Comparison of ENCODE assay signal across 8 mouse cellular contexts in the genomic region with DNA sequence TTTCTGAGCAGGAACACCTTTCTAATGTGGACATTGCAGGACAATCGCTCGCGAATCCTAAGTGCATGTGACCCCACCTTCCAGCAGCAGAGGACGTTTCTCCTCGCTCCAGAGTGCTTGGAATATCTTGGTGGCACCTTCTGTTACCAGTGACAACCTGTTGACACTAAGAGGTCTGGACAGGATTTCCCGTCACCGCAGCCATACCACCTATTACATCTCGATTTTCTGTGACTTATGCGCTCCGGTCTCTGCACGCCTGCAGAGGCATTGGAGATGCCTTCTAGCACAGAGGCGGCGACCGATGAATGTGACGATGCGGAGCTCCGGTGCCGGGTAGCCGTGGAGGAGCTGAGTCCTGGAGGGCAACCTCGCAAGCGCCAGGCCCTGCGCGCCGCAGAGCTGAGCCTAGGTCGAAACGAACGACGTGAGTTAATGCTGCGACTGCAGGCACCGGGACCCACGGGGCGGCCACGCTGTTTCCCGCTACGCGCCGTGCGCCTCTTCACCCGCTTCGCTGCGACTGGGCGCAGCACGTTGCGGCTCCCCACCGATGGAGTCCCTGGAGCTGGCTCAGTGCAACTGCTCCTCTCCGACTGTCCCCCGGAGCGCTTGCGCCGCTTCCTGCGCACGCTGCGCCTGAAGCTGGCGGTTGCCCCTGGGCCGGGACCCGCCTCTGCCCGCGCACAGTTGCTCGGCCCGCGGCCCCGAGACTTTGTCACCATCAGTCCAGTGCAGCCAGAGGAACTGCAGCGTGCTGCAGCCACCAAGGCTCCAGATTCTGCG. TPM values are rescaled to one million over a fixed set of nuclear protein-coding genes. Genes with fewer than 3 reads are reported as not detected.
DNase-seq lines count a peak whose midpoint lies in the region; ATAC-seq lines count a peak whose summit lies in the region.

No protein-coding gene starts in this region.

- ATAC-seq in heart, embryonic 13.5 days (ENCODE audit: extremely low read depth, insufficient number of reproducible peaks, low FRiP score, low TSS enrichment), result peak; percentile 19; the same call in 1 of the 2 replicates
- ATAC-seq in limb, embryonic 15.5 days (ENCODE audit: insufficient number of reproducible peaks, low FRiP score, low TSS enrichment, low read depth), result no peak
- ATAC-seq in neural tube, embryonic 13.5 days (ENCODE audit: low read depth), result peak; percentile 44

- no peaks in the 10 kb centered on the region; the same call in 1 of the 2 replicates for H3K9me3 ChIP-seq in heart, embryonic 13.5 days
- H3K9me3 ChIP-seq in limb, embryonic 15.5 days, result no peaks in the 10 kb centered on the region
- H3K9me3 ChIP-seq in neural tube, embryonic 13.5 days, result no peaks in the 10 kb centered on the region

- peak overlapping the region; percentile 66 for H3K27ac ChIP-seq in heart, embryonic 13.5 days (replicated peaks)
- no peak overlapping the region for H3K27ac ChIP-seq in limb, embryonic 15.5 days
- no peak overlapping the region for H3K27ac ChIP-seq in neural tube, embryonic 13.5 days (replicated peaks)

- peaks cover 34% of the 10 kb centered on the region for H3K36me3 ChIP-seq in heart, embryonic 13.5 days
- H3K36me3 ChIP-seq in limb, embryonic 15.5 days, result peaks cover 22% of the 10 kb centered on the region; the same call in 1 of the 2 replicates
- H3K36me3 ChIP-seq in neural tube, embryonic 13.5 days, result no peaks in the 10 kb centered on the region

- peak overlapping the region; percentile 76 for H3K4me3 ChIP-seq in heart, embryonic 13.5 days
- H3K4me3 ChIP-seq in limb, embryonic 15.5 days, result peak overlapping the region; percentile 58
- peak overlapping the region; percentile 53 for H3K4me3 ChIP-seq in neural tube, embryonic 13.5 days

- DNase-seq in cerebellum, postnatal 25 days, result peak; percentile 19 to 34
- no peak for DNase-seq in cerebellum, adult 9-10 months
- peak; percentile 64 for DNase-seq in 416B (ENCODE audit: low read depth)
- peak; percentile 34 for DNase-seq in brain, adult 2 months (ENCODE audit: low read depth, low spot score)
- DNase-seq in layer of hippocampus, postnatal 25 days (ENCODE audit: extremely low spot score in 1 of 2, low spot score in 1 of 2), result no peak

- H3K4me2 ChIP-seq in heart, embryonic 13.5 days, result peak overlapping the region; percentile 95
- H3K4me2 ChIP-seq in limb, embryonic 15.5 days, result peak overlapping the region; percentile 99
- peak overlapping the region; percentile 83 for H3K4me2 ChIP-seq in neural tube, embryonic 13.5 days

- no peaks in the 10 kb centered on the region for H3K27me3 ChIP-seq in heart, embryonic 13.5 days (replicated peaks)
- H3K27me3 ChIP-seq in limb, embryonic 15.5 days, result no peaks in the 10 kb centered on the region
- peaks cover 8% of the 10 kb centered on the region; the same call in 1 of the 2 replicates for H3K27me3 ChIP-seq in neural tube, embryonic 13.5 days

- WGBS in heart, embryonic 13.5 days, result under 1% methylated on average over 64 of the region's 64 CpGs
- under 1% methylated on average over 64 of the region's 64 CpGs for WGBS in limb, embryonic 15.5 days
- WGBS in neural tube, embryonic 13.5 days, result under 1% methylated on average over 64 of the region's 64 CpGs

- H3K9ac ChIP-seq in heart, embryonic 13.5 days, result peak overlapping the region; percentile 86
- peak overlapping the region; percentile 52 for H3K9ac ChIP-seq in limb, embryonic 15.5 days
- peak overlapping the region; percentile 73 for H3K9ac ChIP-seq in neural tube, embryonic 13.5 days

- peaks cover 32% of the 10 kb centered on the region for H3K4me1 ChIP-seq in heart, embryonic 13.5 days
- H3K4me1 ChIP-seq in limb, embryonic 15.5 days, result peaks cover 29% of the 10 kb centered on the region
- peaks cover 31% of the 10 kb centered on the region for H3K4me1 ChIP-seq in neural tube, embryonic 13.5 days (replicated peaks)

RNA-seq across cellular contexts. Expression of a gene that starts 0.8 kb away (rescaled TPM):
- polyA plus RNA-seq in heart, embryonic 13.5 days (2015; fragmentation: Nextera tagmentation; extraction: Ambion mirVana), result 10.3 and 11.8 TPM in 2 replicates
- 8.9 and 9.6 TPM in 2 replicates for polyA plus RNA-seq in limb, embryonic 15.5 days (2015; fragmentation: Nextera tagmentation; extraction: Ambion mirVana)
- 3.1 and 3.2 TPM in 2 replicates for polyA plus RNA-seq in neural tube, embryonic 13.5 days (2015; fragmentation: Nextera tagmentation; extraction: Ambion mirVana)
- under 1 TPM; 0.07 to 0.19 TPM for total RNA-seq in layer of hippocampus, postnatal 25 days (2021)

RNA-seq across cellular contexts. Expression of a gene that starts 7.9 kb away (rescaled TPM):
- polyA plus RNA-seq in heart, embryonic 13.5 days (2015; fragmentation: Nextera tagmentation; extraction: Ambion mirVana), result 10.7 and 11.9 TPM in 2 replicates
- 18.6 and 19.7 TPM in 2 replicates for polyA plus RNA-seq in limb, embryonic 15.5 days (2015; fragmentation: Nextera tagmentation; extraction: Ambion mirVana)
- 7.6 and 9.5 TPM in 2 replicates for polyA plus RNA-seq in neural tube, embryonic 13.5 days (2015; fragmentation: Nextera tagmentation; extraction: Ambion mirVana)
- total RNA-seq in layer of hippocampus, postnatal 25 days (2021), result 10 to 100 TPM; 11.3 to 13.7 TPM

RNA-seq across cellular contexts. Expression of a gene that starts 41.7 kb away (rescaled TPM):
- 106 and 109 TPM in 2 replicates for polyA plus RNA-seq in heart, embryonic 13.5 days (2015; fragmentation: Nextera tagmentation; extraction: Ambion mirVana)
- polyA plus RNA-seq in limb, embryonic 15.5 days (2015; fragmentation: Nextera tagmentation; extraction: Ambion mirVana), result 7.9 and 9.5 TPM in 2 replicates
- polyA plus RNA-seq in neural tube, embryonic 13.5 days (2015; fragmentation: Nextera tagmentation; extraction: Ambion mirVana), result 6.2 and 6.3 TPM in 2 replicates
- total RNA-seq in layer of hippocampus, postnatal 25 days (2021), result 1 to 10 TPM; 2.8 to 2.9 TPM

Comparison
In these comparisons a context has a peak if more than half of its experiments do, and no peak if none do; other contexts are left out.
1. DNase-seq: peak in cerebellum, postnatal 25 days (2 of 2), 416B (single experiment) and brain, adult 2 months (single experiment); none in cerebellum, adult 9-10 months (single experiment) and layer of hippocampus, postnatal 25 days (0 of 2).
2. RNA of a gene that starts 41.7 kb away (polyA plus RNA-seq): 106 to 109 TPM in heart, embryonic 13.5 days; 7.9 to 9.5 TPM in limb, embryonic 15.5 days and 6.2 to 6.3 TPM in neural tube, embryonic 13.5 days; every median in the first group is over 10 times any median in the second.
3. Peak in every context shown above with its lines, with median percentiles within 50 percentile points of each other: H3K4me2 ChIP-seq, H3K4me3 ChIP-seq and H3K9ac ChIP-seq.